Mouse (Mus musculus) macrophage (primary cell): Measurements from ENCODE around the gene Tlr3. TPM values are rescaled to one million over a fixed set of nuclear protein-coding genes. Genes with fewer than 3 reads are reported as not detected.

ENCODE experiments used
- H3K27ac ChIP-seq: fragments of 350-480 bp; formaldehyde crosslinking; 2 replicates; pipeline ENCODE4 v1.9.0; 2021
- H3K36me3 ChIP-seq: fragments of 350-480 bp; formaldehyde crosslinking; 2 replicates; pipeline ENCODE4 v1.9.0; 2021; ENCODE audit errors: inconsistent target
- H3K4me3 ChIP-seq: fragments of 350-480 bp; formaldehyde crosslinking; 2 replicates; pipeline ENCODE4 v1.9.0; 2021; ENCODE audit errors: inconsistent target
- H3K79me2 ChIP-seq: fragments of 350-480 bp; formaldehyde crosslinking; 2 replicates; pipeline ENCODE4 v1.9.0; 2021; ENCODE audit errors: inconsistent target
- WGBS: methylation state at CpG from one replicate; pipeline ENCODE4 v1.1.7; 2026; ENCODE audit warnings: inconsistent platforms; ENCODE audit not compliant: missing documents; 5-methylcytosine and 5-hydroxymethylcytosine counted together
- polyA plus RNA-seq: library from polyadenylated mRNA; stranded (reverse); fragments of 250-400 nt; gene quantifications from 3 replicates; pipeline ENCODE4 v1.2.4, GENCODE M21; 2018; ENCODE audit warnings: inconsistent platforms

Tlr3 gene
- polyA plus RNA-seq, 1 experiment from 2014 or later = 16.6 TPM

DNA sequence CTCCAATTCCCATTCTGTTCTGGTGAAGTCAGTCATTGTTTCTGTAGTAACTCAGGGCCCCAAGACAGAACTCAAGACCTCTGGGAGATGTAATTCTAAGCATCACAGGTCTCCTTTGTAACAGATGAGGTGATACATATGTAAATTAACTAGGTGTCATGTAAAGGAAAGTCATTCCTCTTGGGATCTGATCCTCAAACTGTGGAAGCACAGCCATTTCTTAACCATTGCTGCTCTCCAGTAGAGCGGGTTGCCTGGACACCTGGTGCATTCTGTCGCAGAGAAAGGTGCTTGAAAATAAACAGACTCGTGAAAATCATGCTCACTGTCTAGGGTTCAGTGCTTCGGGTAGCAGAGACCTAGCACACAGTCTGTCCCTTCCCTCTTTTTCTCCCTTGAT lies 30.3 kb downstream of the Tlr3 start:
- H3K36me3 ChIP-seq = no peaks in the 10 kb centered on the region
- H3K27ac ChIP-seq = no peak overlapping the region
- no peak overlapping the region for H3K4me3 ChIP-seq
- no peaks in the 10 kb centered on the region for H3K79me2 ChIP-seq
- WGBS = 46% methylated on average over 4 of the region's 4 CpGs

GRCm38 (mm10) chr8:45374071-45374470 lies 36.8 kb downstream of the Tlr3 start:
- no peak overlapping the region for H3K27ac ChIP-seq
- WGBS = 86% methylated on average over 3 of the region's 3 CpGs
- no peak overlapping the region for H3K4me3 ChIP-seq
- H3K36me3 ChIP-seq = no peaks in the 10 kb centered on the region
- H3K79me2 ChIP-seq = no peaks in the 10 kb centered on the region

DNA sequence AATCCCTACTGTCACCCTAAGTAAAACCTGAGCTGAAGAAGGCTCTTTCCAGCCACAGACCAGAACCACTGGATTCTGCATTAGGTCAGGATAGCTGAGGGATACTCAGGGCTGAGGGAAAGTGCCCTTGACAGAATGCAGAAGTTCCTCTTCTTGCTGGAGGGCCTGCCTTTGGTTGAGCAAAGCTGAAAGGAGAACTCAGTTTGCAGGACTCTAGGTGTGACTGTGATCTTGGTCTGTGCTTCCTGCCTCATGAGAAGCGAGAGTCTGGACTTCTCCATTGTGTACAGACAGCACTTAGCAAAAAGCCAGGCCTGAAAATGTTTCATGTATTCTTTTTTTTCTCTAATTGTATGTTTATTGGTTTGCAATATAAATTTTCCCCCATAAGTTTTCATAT lies 43.7 kb downstream of the Tlr3 start:
- no peak overlapping the region for H3K27ac ChIP-seq
- 0% methylated on average over 1 of the region's 1 CpGs for WGBS
- H3K79me2 ChIP-seq = no peaks in the 10 kb centered on the region
- H3K36me3 ChIP-seq = no peaks in the 10 kb centered on the region
- no peak overlapping the region for H3K4me3 ChIP-seq

DNA sequence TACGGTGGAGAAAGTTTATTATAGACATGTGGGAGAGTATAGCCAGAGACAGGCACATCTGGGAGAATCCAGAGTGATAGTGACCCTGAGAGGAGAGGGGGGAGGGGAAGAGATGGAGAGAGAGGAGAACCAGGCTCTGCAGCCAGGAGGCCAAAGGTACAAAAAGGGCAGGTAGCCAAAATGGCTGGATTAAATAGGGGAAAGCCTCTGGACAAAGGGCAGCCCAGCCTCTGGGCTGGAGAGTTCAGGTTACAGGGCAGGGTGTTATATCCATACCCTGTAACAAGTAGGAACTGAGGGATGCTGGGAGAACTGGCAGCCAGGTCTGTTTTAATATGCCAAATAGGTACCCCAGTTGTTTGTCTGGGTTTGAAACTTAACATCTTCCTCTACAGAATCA lies 47.7 kb downstream of the Tlr3 start:
- Histone ChIP-seq H3K79me2 (no peaks in the 10 kb centered on the region), H3K36me3 (no peaks in the 10 kb centered on the region), H3K4me3 (no peak overlapping the region), H3K27ac (no peak overlapping the region)
- WGBS = 100% methylated on average over 1 of the region's 1 CpGs

DNA sequence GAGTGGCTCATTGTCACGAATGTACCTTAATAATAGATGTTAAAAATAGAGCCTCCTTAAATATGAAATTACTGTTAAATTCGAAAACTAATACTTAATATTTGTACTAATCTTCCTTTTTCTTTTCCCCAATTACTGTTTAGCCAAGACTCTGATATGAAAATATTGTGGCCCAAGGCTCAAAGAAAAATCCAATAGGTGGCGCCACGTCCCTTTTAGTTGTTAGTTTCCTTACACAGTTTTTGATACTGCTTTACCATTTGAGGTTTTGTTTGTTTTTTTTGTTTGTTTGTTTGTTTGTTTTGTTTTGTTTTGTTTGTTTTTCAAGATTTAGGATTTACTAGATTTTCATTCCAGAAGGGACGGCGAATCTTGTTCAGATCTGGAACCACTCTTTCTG lies 48.6 kb downstream of the Tlr3 start:
- no peak overlapping the region for H3K27ac ChIP-seq
- H3K36me3 ChIP-seq = no peaks in the 10 kb centered on the region
- H3K4me3 ChIP-seq = no peak overlapping the region
- 65% methylated on average over 6 of the region's 6 CpGs for WGBS
- H3K79me2 ChIP-seq = no peaks in the 10 kb centered on the region

GRCm38 (mm10) chr8:45359091-45359605 lies 51.7 kb downstream of the Tlr3 start:
- Histone ChIP-seq H3K79me2 (no peaks in the 10 kb centered on the region), H3K4me3 (no peak overlapping the region), H3K36me3 (no peaks in the 10 kb centered on the region), H3K27ac (no peak overlapping the region)
- WGBS = 77% methylated on average over 6 of the region's 6 CpGs

DNA sequence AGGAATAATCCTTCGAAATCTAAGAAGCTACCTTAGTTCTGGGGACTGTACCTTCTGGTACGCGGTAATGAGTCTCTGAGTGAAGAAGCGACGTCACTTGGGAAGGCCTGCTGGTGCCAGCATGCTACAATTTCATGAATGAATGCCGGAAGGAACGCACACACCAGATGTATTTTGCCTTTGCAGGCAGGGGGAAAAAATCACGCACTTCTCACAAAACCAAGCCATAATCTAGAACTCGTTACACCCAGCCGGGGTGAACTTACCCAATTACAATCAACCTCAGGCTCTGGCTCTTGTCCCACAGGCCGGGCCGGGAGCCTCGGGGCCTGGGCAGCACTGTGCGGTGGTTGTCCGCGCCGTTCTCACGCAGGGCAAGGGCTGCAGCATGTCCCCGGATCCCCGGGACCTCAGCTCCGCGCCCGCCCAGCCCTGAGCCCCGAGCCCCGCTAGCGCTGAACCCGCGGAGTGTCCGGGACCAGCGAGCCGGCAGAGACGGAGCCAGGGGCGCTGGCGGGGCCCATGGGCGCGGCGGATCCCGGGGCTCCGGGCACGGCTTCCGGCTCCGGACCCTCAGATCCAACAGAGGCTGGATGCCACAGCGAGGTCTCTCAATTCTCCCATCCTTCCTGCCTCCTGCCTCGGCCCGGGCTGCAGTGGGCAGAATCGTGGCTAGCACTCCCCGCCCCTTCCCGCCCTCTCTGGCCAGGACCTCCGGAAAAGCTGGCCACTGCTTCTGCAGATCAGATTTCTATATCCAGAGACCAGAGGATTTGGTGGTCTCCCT lies 52.6 kb downstream of the Tlr3 start:
- 13% methylated on average over 41 of the region's 49 CpGs for WGBS
- no peak overlapping the region; the same call in 1 of the 2 replicates for H3K4me3 ChIP-seq
- H3K27ac ChIP-seq = no peak overlapping the region

DNA sequence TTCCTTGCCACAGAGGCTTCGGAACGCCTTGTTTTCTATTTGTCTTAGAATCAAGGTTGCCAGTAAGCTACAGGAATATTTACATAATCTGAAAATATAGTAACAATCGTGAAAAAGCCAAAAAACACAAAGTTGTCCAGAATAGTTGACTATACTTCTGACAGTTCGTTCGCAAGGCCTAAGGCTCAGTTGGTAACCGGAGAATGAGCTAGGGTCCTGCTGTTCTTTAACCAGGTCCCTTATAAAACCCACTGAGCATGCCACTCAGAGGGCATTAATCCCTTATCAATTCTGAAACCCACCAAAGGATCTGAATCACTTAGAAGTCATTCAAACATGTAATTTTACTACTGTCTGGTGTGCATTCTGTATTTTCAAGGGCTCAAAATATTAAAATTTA lies 55.1 kb downstream of the Tlr3 start:
- no peaks in the 10 kb centered on the region for H3K36me3 ChIP-seq
- WGBS = 95% methylated on average over 6 of the region's 6 CpGs
- H3K79me2 ChIP-seq = no peaks in the 10 kb centered on the region
- H3K4me3 ChIP-seq = no peak overlapping the region
- H3K27ac ChIP-seq = no peak overlapping the region

More for the DNA sequence above, 52.6 kb downstream of the Tlr3 start:
- no peaks in the 10 kb centered on the region for H3K36me3 ChIP-seq
- H3K79me2 ChIP-seq = no peaks in the 10 kb centered on the region

Other genes starting within 250 kb of the Tlr3 start
- not detected in 3 replicates for gene F11, start 149.0 kb downstream of the Tlr3 start, polyA plus RNA-seq
- 0.03 to 0.13 TPM in 2 of 3 replicates, not detected in the other for gene Klkb1, start 116.2 kb downstream of the Tlr3 start, polyA plus RNA-seq
- 0.09 to 0.13 TPM in 2 of 3 replicates, not detected in the other for gene Gm45753, start 102.6 kb downstream of the Tlr3 start, polyA plus RNA-seq
- 33.5 to 113 TPM (median 76.7 TPM) in 3 replicates for gene Cyp4v3, start 77.9 kb downstream of the Tlr3 start, polyA plus RNA-seq
- 0.52 to 2.2 TPM (median 1.2 TPM) in 3 replicates for gene Fam149a, start 28.8 kb downstream of the Tlr3 start, polyA plus RNA-seq
- not detected in 3 replicates for gene Sorbs2, start 96.7 kb upstream of the Tlr3 start, polyA plus RNA-seq